Mouse (Mus musculus) fibroblast of lung, adult 2 months (primary cell): ENCODE data around the gene Stam2.

Experiments used
- DNase-seq: peaks from one replicate; pipeline ENCODE4 v3.0.0-alpha.2; 2011; ENCODE audit warnings: low read depth

The Stam2 gene

DNA sequence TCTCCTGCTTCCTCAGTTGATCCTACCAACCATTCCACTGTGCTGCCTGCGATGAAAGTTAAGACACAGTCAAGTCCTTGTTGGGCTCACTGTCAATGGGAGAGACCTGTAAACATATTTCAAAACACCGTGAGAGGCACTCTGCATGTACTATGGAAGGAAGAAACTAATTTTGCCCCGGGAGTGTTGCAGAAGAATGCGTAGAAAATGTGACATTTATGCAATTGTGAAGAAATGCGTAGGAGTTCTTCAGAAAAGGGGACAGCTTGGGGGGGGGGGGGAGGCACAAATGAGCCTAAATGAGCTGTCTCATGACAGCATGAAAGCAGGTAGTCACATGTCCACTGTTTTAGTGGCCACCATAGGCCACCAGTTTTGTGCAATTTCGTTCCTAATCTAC, 90.5 kb downstream of the Stam2 start:
- DNase-seq = no peak

DNA sequence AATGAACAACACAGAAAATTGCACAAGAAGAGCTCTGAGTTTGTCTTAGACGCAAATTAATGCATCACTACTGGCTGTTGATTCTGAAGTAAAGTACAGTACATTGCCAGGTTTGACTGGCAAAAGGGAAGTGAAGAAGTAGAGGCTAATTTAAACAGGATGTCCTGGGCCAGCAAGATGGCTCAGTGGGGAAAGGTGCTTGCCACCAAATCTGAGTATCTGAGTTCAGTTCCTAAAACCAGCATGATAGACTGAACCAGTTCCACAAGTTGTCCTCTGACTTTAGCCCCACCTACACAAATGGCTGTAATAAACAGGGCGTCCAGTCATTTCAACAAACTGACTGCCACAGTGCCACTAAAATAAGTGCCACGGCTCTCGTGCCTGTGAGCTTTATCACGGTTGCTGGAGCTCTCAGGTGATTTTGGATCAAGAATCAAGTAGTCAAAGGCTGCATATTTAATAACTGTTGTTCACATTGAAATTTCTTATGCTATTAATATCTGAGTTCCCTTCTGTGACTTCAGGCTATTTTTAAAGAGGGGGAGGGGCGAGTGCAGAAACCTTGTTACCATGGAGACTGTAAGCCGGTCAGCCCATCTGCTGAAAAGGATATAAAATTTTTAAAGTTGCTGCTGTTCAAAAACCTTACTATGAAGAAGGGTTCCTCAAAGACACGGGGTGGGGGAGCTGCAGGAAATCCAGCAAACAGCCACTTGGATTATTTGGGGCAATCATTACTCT, 94.7 kb downstream of the Stam2 start:
- no peak for DNase-seq

DNA sequence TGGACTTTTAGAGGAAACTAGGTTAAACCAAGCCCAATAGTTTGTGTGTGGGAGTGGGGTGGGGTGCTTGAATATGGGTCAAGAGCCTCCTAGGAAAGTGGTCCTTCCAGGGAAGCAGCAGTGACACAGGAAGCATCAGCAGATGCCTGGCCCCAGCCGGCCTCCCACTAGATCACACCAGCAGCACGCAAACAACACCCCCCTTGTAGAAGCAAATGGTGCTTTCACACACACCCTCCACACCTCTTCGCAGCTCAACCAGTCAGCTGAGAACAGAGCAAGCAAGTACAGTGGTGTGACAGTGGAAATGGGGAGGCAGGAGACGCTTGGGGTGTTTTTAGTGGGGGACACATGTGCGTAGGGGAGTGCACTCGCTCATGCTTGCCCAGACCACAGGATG, 98.4 kb downstream of the Stam2 start:
- DNase-seq = no peak
